Mouse (Mus musculus): ENCODE measurements around the gene Ahdc1.

DNA sequence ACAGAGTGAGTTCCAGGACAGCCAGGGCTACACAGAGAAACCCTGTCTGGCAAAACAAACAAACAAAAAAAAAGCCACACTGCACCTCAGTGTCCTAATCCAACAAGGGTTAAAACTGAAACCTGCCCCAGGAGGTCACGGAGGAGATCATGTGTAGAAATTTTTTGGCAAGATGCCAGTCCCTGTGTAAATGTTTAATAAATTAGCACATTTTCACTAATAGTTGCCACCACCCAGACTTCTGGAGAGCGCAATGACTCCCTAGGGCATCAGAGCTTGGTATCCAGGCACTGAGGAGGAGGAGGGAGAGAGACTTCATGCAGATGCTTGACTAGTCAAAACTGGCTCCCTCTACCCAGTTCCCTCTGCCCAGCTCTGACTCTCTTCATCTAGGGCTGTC is 31.9 kb upstream of the Ahdc1 start:
- no peak for TF ChIP-seq CTCF (IDR thresholded peaks at IDR 0.05 in 2 of 3, conservative IDR thresholded peaks at IDR 0.05 in 1 of 3; ENCODE audit: control insufficient read depth in 1 of 3, insufficient read depth in 1 of 3, low read depth in 2 of 3, low read length in 3 of 3, poor library complexity in 1 of 3, severe bottlenecking in 1 of 3)
- TF ChIP-seq POLR2A (IDR thresholded peaks at IDR 0.05; ENCODE audit: control insufficient read depth in 1 of 2, insufficient read depth in 1 of 2, low read depth in 1 of 2, low read length in 2 of 2, poor library complexity in 1 of 2): no peak
- no peak for TF ChIP-seq ZMIZ1 (IDR thresholded peaks at IDR 0.05; ENCODE audit: low read depth, low read length)
- TF ChIP-seq CHD1 (IDR thresholded peaks at IDR 0.05; ENCODE audit: low read depth, low read length): no peak
- no peak for TF ChIP-seq ZNF384 (IDR thresholded peaks at IDR 0.05; ENCODE audit: low read depth, low read length)
- no peak for TF ChIP-seq MAFK (IDR thresholded peaks at IDR 0.05; ENCODE audit: borderline replicate concordance, low read depth, low read length)
- no peak for TF ChIP-seq E2F4 (IDR thresholded peaks at IDR 0.05; ENCODE audit: borderline replicate concordance, low read depth, low read length)
- TF ChIP-seq POLR2AphosphoS2 (IDR thresholded peaks at IDR 0.05; ENCODE audit: low read length): no peak
- TF ChIP-seq SMC3 (IDR thresholded peaks at IDR 0.05; ENCODE audit: low read depth, low read length): no peak
- TF ChIP-seq GATA1 (IDR thresholded peaks at IDR 0.05; ENCODE audit: low read depth, low read length): no peak
- no peak for TF ChIP-seq HCFC1 (IDR thresholded peaks at IDR 0.05; ENCODE audit: low read depth, low read length)

Data from MEL (cell line).